Mouse (Mus musculus) urinary bladder, postnatal 4 days (tissue): ENCODE measurements at regions not wholly inside any gene's neighbourhood (a gene's known extent, or its start where the extent isn't known, plus 50 kb on each side); places are given as distances from the start of the nearest gene placed in this dataset.

Experiments used
- DNase-seq, 2 experiments: peaks; one replicate each; pipeline ENCODE4 v3.0.0; 2021 to 2022; ENCODE audit warnings: low spot score in 2 of 2

DNA sequence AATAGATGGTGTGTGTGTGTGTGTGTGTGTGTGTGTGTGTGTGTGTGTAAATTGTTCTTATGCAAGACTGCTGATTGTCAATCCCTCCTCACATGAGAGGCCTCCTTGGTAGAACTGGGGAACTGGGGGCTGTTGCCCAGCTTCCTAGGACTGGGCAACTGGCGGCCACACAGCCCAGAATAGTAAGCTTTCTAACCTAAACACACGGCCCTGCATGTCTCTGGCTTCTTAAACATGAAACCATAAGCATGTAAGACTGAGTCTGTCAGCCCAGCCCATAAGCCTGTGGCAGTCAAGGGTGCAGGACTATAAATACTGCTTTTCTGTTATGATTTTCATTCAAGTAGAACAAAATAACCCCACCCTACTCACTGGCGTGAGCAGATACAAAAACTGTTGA is 60.7 kb downstream of the Ifng start:
- DNase-seq: no peak

- DNase-seq: no peak
These were observed 64.0 kb downstream of the Ifng start for GRCm38 (mm10) chr10:118504811-118505210.

- no peak for DNase-seq
These were observed 65.3 kb downstream of the Ifng start for GRCm38 (mm10) chr10:118506154-118506553.

GRCm38 (mm10) chr10:118507630-118508029 is 66.8 kb downstream of the Ifng start:
- no peak for DNase-seq

- no peak for DNase-seq
These were observed 76.0 kb downstream of the Ifng start for GRCm38 (mm10) chr10:118516839-118517238.

DNA sequence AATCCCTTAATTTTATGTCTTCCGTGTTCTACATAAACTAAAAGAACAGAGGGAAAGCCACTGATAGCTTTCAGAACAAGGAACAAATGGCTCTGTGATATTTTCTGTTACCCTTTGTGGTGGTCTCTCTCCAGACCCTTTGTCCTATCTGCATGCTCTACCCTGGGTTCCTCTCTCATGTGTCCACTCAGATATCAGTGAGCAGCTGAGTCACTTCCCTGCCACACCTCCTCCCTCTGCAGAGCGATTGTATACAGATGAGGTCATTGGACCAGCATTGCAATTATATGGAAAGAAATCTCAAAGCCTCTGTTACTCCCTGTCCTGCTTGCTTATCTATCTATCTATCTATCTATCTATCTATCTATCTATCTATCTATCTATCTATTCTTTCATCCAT is 77.1 kb downstream of the Ifng start:
- no peak for DNase-seq

DNA sequence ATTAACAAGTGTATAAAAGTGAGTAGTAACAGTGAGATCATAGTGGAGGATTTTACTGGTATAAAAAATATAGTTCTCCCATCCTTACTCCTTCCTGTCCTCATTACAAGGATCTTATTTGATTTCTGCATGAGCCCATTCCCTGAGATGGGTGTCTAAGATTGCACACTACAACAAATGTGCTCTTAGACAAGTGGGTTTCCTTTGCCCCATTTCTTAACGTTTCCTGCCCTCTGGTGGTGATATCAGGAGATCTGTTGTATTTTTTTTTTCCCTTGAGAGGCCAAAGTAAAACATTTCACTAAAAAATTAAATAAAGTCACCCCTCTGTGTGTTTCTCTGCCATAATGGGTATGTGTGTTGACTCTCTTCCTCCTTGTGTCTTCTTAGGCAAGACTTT is 105.1 kb downstream of the Ifng start:
- DNase-seq: no peak

- DNase-seq: no peak
These were observed 109.4 kb downstream of the Ifng start for GRCm38 (mm10) chr10:118550201-118550600.

DNA sequence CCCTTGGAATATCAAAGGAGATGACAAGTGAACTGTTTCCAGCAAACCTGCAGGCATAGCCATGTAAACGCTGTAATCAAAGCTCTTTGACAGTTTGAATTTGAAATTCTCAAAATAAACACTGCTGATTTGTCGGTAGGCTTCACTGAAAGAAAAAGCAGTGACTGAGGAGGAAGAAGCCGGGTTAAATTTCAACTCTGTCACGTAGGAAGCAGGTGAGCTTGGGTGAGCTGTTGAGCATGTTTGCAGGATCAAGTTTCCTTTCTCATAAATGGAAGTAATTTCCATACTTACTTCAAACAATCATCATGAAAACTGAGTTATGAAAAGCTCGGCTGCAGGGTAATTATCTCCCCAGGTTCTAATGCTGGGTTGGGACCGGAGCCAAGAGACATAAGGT is 118.0 kb downstream of the Ifng start:
- DNase-seq: no peak

- no peak for DNase-seq
These were observed 123.2 kb downstream of the Ifng start for GRCm38 (mm10) chr10:118564041-118564440.

GRCm38 (mm10) chr10:118564528-118565268 is 123.9 kb downstream of the Ifng start:
- peak in 1 of 2 experiments; percentile 33 for DNase-seq

DNA sequence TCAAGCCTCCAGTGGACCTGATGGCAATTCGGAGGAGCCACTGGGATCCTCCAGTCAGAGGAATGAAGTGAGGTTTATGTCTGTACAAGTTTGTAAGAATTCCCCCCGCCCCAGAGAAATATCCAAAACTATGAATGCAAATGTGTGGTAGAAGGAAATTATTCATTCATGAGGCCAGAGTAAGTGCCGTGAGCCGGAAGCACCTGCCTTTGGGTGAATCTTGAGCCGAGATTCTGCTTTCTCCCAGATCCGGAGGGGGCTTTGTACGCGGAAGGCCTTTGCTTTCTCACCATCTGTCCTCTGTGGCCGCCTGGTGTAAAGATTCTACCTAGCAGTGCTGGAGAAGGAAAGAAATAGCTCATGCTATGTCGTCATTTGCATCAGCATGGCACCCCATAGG is 127.8 kb downstream of the Ifng start:
- DNase-seq: no peak

DNA sequence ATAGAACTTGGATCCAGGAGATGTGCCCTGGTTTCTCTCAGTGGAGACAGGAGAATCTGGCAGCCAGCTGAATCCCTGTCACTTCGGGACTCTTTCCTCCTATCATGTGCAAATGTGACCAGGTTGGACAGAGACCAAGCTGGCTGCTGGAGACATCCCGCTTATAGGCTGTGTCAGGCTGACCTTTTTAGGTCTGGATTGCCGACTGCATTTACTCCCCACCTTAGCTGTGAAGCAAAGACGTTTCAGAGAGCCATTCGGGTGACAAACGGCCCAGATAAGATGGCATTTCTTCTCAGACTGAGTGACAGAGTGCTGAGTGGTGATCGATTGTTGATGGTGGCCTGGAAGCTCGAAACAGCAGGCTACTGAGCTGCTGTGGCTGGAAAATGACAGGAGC is 128.6 kb downstream of the Ifng start:
- DNase-seq: no peak

DNA sequence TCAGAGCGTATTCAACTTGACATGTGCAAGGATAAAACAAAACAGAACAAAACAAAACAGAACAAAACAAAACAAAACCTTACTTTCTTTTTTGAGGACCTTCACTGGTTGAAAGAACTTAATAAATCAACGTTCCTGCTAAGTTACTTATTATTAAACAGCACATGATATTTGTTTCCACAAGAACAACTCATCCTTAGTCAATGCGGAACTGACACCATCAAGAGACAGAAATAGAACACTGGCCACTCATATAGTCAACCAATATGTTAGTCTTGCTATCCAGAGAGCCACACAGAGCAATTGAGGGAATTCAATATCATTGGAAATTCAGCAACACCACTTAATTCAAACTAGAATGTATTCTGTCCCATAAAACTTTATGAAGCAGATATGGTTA is 132.4 kb downstream of the Ifng start:
- no peak for DNase-seq

- no peak for DNase-seq
These were observed 134.7 kb downstream of the Ifng start for GRCm38 (mm10) chr10:118575570-118575969.

DNA sequence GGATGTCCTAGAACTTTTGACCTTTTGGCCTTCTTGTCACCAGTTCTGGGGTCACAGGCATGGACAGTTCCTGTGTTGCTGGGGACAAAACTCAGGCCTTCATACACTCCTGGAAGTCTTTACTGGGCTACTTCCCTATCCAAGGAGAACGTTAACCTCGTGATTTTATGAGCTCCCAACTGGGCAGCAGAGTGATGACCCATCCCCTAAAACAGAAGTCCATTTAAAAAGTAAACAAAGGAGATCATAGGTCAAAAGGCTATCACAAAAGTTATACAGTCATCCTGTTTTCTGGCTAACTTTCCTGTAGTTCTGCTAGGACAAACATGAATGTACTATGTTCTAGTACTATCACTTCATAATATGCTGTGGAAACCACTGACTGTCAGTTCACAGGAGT is 140.5 kb downstream of the Ifng start:
- DNase-seq: no peak

GRCm38 (mm10) chr10:118585821-118586220 is 145.0 kb downstream of the Ifng start:
- DNase-seq: no peak

DNA sequence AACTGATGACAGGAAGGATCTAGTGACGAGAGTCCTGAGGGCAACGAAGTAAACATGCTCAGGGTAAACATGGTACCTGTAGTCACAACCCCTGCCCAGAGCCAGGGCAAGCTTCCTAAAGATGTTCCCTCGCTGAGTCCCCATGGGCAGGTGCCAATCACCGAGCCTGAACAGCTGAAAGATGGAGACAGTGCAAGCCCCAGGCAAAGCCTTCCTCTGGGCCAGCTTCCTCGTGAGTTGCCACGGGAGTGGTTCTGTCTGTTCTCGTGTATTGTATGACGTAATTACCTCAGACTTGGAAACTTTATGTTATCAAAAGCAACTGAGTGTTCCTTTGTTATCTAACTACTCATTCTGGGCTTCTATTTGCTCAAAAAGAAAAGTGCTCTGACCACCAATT is 147.4 kb downstream of the Ifng start:
- no peak for DNase-seq

DNA sequence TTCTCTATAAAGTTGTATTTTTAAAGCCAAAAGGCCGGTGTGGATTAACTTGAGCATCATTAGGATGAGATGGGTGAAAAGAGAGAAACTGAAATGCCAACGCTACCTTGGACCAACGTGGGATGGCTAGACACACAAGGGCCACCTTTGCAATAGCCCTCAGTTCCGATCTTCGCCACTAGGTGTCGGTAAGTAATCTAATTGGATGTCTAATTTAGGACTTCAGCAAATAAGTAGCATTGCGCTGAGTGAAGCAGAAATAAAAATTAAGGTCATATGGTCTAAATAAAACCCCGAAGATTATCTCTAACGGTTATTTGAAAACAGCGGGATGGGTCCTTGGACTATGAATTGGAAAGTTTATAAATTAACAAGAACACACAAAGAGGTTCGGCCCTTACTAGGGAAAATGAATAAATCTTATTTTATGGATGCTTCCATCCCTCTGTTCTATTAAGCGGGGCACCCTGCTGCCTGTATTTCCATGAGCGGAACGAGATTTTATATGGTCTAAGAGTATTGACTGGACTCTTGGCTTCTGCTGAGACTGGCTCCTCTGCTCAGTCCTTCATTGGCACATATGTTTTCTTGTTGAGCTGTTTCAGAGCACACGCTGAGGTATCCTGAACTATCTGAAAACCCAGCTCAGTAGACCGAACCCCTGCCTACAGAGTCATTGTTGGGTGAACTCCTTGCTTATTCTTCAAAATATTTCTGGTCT is 152.0 kb downstream of the Ifng start:
- peak in 1 of 2 experiments; percentile 86 for DNase-seq

- DNase-seq: no peak
These were observed 155.4 kb downstream of the Ifng start for GRCm38 (mm10) chr10:118596206-118596605.

DNA sequence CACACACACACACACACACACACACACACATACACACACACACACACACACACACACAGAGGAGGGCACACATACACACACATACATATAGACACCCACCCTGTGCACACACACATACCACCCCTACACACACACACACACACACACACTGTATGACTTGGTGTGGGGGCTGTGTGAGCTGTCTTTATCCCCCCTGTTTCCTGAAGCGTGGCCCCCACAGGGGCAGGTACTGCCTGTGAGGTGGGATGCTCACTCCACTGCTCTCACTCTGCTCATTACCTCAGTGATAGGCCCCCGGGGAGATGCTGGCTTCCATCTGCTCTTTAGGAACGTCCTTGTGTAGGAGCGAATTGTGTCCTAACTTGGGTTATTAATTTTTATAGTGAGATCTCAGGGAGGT is 157.7 kb downstream of the Ifng start:
- DNase-seq: no peak

DNA sequence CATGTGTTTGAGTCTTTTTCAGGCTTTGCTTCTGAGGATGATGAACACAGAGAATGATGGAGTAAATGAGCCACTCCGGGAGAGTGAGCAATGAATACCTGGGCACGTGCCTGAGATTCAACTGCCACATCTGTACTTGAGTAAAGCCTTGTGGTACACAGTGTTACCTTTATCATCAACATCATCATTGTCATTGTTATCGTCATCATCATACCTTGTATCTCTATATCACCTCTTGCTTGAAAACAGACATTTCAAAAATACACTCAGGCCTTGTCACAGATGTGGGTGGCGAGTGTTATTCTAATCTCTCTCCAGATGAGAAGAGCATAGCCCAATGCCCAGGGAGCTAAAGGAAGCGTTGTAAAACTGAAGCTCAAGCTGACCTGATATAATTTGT is 158.4 kb downstream of the Ifng start:
- no peak for DNase-seq

DNA sequence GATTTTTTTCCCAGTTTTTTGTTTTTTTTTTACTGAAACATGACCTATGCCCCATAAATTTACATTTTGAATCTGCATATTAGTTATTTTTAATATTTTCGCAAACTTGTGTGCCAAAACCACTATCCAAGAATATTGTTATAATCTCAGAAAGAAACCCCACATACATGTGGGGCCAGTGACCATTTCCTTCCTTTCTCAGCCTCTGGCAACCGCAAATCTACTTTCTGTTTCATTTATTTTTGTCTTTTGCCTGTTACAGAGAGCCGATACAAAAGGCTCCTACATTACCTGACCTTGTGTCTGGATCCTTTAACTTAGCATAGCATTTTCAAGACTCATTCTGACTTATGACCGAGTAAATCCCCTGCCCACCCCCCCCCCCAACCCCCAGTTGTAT is 158.8 kb downstream of the Ifng start:
- DNase-seq: no peak
